Mouse (Mus musculus) midbrain, embryonic 10.5 days (tissue): ENCODE results near the gene Foxp1. TPM values are rescaled to one million over a fixed set of nuclear protein-coding genes. Genes with fewer than 3 reads are reported as not detected.

Experiments used
- DNase-seq: peaks from one replicate; pipeline ENCODE4 v3.0.0-alpha.2; 2017; ENCODE audit warnings: low spot score
- H3K27ac ChIP-seq: fragments of 300-500 bp; sonication (generic); replicated peaks from 2 replicates; pipeline ENCODE4 v1.5.1; 2016; ENCODE audit warnings: mild to moderate bottlenecking
- H3K27me3 ChIP-seq: fragments of 300-500 bp; sonication (generic); 2 replicates; pipeline ENCODE4 v1.6.1; 2016; ENCODE audit warnings: low read depth, mild to moderate bottlenecking; ENCODE audit not compliant: poor library complexity, severe bottlenecking
- H3K36me3 ChIP-seq: fragments of 300-500 bp; sonication (generic); 2 replicates; pipeline ENCODE4 v1.6.1; 2016; ENCODE audit warnings: mild to moderate bottlenecking, moderate library complexity
- H3K4me1 ChIP-seq: fragments of 300-500 bp; sonication (generic); 2 replicates; pipeline ENCODE4 v1.6.1; 2016
- H3K4me3 ChIP-seq: fragments of 300-500 bp; sonication (generic); 2 replicates; pipeline ENCODE4 v1.5.1; 2016; ENCODE audit warnings: mild to moderate bottlenecking, moderate library complexity
- H3K9me3 ChIP-seq: fragments of 300-500 bp; sonication (generic); replicated peaks from 2 replicates; pipeline ENCODE4 v1.6.1; 2016; ENCODE audit warnings: mild to moderate bottlenecking
- WGBS: fragments of 180-500 bp; shearing (Covaris S2); methylation state at CpG from one replicate; pipeline ENCODE4 v1.1.7; 2016; 5-methylcytosine and 5-hydroxymethylcytosine counted together
- polyA plus RNA-seq: library from polyadenylated mRNA; unstranded; fragments of >200 nt; fragmentation: Nextera tagmentation; extraction: Ambion mirVana; gene quantifications from 2 replicates; pipeline ENCODE4 v1.2.1, GENCODE M21; 2016

The Foxp1 gene
- polyA plus RNA-seq, 1 experiment from 2014 or later, result 63.7 TPM

- Histone ChIP-seq H3K27me3 (peaks cover 21% of the 10 kb centered on the region), H3K4me1 (peaks cover 39% of the 10 kb centered on the region), H3K36me3 (peaks cover 26% of the 10 kb centered on the region), H3K27ac (no peak overlapping the region), H3K4me3 (no peak overlapping the region), H3K9me3 (no peaks in the 10 kb centered on the region)
- whole genome bisulfite sequencing, result 93% methylated on average over 12 of the region's 12 CpGs
- no peak for DNase-seq
Measured at GRCm38 (mm10) chr6:99469134-99469834, 53.2 kb downstream of the Foxp1 start.

GRCm38 (mm10) chr6:99467831-99468230 is 54.7 kb downstream of the Foxp1 start:
- Histone ChIP-seq H3K4me1 (peaks cover 45% of the 10 kb centered on the region), H3K9me3 (no peaks in the 10 kb centered on the region), H3K36me3 (peaks cover 20% of the 10 kb centered on the region), H3K4me3 (no peak overlapping the region), H3K27ac (no peak overlapping the region), H3K27me3 (peaks cover 21% of the 10 kb centered on the region)
- no peak for DNase-seq
- WGBS, result 70% methylated on average over 3 of the region's 3 CpGs

- Histone ChIP-seq H3K4me3 (no peak overlapping the region), H3K9me3 (no peaks in the 10 kb centered on the region), H3K27me3 (peaks cover 21% of the 10 kb centered on the region), H3K27ac (no peak overlapping the region), H3K36me3 (peaks cover 19% of the 10 kb centered on the region), H3K4me1 (peaks cover 51% of the 10 kb centered on the region)
- no peak for DNase-seq
- 37% methylated on average over 8 of the region's 8 CpGs for WGBS
Measured at GRCm38 (mm10) chr6:99467109-99467508, 55.4 kb downstream of the Foxp1 start.

GRCm38 (mm10) chr6:99466354-99466753 is 56.2 kb downstream of the Foxp1 start:
- WGBS, result 89% methylated on average over 8 of the region's 8 CpGs
- H3K27me3 ChIP-seq, result peaks cover 21% of the 10 kb centered on the region
- no peaks in the 10 kb centered on the region for H3K9me3 ChIP-seq
- peaks cover 19% of the 10 kb centered on the region for H3K36me3 ChIP-seq
- H3K4me1 ChIP-seq, result peaks cover 51% of the 10 kb centered on the region
- no peak for DNase-seq
- H3K27ac ChIP-seq, result no peak overlapping the region
- no peak overlapping the region for H3K4me3 ChIP-seq

DNA sequence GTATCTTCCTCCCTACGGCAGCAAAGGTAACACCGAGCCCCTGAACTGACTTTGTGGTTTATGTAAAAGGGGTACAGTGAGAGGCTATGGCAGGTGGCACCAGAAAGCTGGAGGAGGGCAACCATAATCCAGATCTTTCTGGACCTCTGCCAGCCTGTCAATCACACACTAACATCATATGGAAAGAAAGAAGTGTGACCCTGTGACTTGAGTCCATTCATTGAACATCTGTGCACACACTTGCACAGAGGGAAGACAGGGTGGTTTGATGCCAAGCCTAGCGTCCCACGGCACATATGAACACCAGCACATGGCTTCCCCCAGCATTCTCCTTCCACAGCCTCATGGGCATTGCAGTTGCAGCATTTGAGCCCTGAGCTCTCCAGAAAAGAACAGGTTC is 58.1 kb downstream of the Foxp1 start:
- H3K4me3 ChIP-seq, result no peak overlapping the region
- WGBS, result 86% methylated on average over 4 of the region's 4 CpGs
- peaks cover 38% of the 10 kb centered on the region for H3K4me1 ChIP-seq
- no peaks in the 10 kb centered on the region for H3K9me3 ChIP-seq
- DNase-seq, result no peak
- H3K27ac ChIP-seq, result no peak overlapping the region
- peaks cover 23% of the 10 kb centered on the region for H3K36me3 ChIP-seq
- peaks cover 21% of the 10 kb centered on the region for H3K27me3 ChIP-seq

- 85% methylated on average over 7 of the region's 7 CpGs for WGBS
- H3K4me3 ChIP-seq, result no peak overlapping the region
- peaks cover 16% of the 10 kb centered on the region for H3K27me3 ChIP-seq
- peaks cover 38% of the 10 kb centered on the region for H3K4me1 ChIP-seq
- H3K27ac ChIP-seq, result no peak overlapping the region
- H3K9me3 ChIP-seq, result no peaks in the 10 kb centered on the region
- peaks cover 23% of the 10 kb centered on the region for H3K36me3 ChIP-seq
- no peak for DNase-seq
Measured at GRCm38 (mm10) chr6:99463906-99464305, 58.6 kb downstream of the Foxp1 start.

GRCm38 (mm10) chr6:99458775-99459174 is 63.7 kb downstream of the Foxp1 start:
- Histone ChIP-seq H3K9me3 (no peaks in the 10 kb centered on the region), H3K4me3 (no peak overlapping the region), H3K36me3 (peaks cover 18% of the 10 kb centered on the region), H3K4me1 (peaks cover 12% of the 10 kb centered on the region), H3K27me3 (no peaks in the 10 kb centered on the region), H3K27ac (no peak overlapping the region)
- no peak for DNase-seq
- 89% methylated on average over 4 of the region's 4 CpGs for WGBS

DNA sequence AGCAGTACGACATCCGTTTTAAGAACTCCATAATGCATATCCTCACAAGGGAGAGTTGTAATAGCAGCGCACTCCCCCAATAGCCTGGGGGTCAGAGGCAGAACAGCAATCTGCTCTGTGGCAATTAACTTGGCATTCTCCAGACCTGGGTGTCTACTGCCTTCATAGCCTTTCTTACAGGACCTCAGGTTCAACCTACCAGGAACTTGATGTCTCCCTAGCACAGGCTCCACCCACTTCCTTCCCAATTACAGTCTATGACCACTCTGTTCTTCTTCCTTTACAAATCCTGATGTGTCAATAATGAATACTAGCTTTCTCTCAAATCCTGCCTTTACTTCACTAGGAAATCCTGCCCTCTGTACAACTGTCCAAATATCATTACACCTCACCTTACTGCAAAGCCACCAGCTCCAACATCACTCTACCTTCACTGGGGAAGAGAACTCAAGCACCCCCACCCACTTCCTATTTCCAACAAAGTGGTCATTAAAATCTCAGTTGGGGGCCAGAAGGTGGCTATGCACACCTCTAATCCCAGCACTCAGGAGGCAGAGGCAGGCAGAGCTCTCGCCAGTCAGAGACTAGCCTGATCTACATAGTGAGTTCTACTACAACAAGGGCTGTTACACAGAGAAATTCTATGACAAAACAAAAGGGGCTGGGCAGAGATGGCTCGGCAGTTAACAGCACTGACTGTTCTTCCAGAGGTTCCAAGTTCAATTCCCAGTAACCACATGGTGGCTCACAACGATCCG is 68.6 kb downstream of the Foxp1 start:
- 95% methylated on average over 7 of the region's 7 CpGs for WGBS
- Histone ChIP-seq H3K27ac (no peak overlapping the region), H3K27me3 (no peaks in the 10 kb centered on the region), H3K4me1 (peaks cover 30% of the 10 kb centered on the region), H3K36me3 (peaks cover 14% of the 10 kb centered on the region), H3K4me3 (no peak overlapping the region), H3K9me3 (no peaks in the 10 kb centered on the region)
- no peak for DNase-seq

DNA sequence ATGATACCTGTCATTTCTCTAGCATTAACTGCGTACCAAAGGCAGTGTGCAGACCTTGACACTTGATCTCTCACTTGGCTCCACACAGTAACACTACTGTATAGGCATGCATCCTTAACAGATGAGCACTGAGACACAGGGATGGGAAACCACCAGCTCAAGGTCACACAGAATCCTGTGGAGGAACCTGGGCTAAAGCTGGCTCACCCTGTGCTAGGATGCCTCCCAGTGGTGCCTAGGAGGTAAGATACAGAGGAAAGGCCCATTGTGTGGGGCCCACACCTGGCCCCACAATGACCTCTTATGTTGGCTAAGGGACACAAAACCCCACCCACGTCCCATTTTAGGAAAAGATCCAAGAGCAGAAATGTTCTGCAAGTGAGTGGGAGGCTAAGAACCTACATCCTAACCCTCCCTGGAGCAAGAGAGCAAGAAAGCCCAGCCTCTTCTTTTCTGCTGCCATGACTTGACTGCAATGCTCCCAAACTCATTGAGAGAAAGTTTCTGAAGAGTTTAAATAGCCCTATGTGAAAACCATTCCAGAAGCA is 69.8 kb downstream of the Foxp1 start:
- Histone ChIP-seq H3K4me3 (no peak overlapping the region), H3K9me3 (no peaks in the 10 kb centered on the region), H3K27ac (no peak overlapping the region), H3K4me1 (peaks cover 30% of the 10 kb centered on the region), H3K27me3 (no peaks in the 10 kb centered on the region), H3K36me3 (peaks cover 18% of the 10 kb centered on the region)
- no peak for DNase-seq
- 71% methylated on average over 2 of the region's 2 CpGs for WGBS

DNA sequence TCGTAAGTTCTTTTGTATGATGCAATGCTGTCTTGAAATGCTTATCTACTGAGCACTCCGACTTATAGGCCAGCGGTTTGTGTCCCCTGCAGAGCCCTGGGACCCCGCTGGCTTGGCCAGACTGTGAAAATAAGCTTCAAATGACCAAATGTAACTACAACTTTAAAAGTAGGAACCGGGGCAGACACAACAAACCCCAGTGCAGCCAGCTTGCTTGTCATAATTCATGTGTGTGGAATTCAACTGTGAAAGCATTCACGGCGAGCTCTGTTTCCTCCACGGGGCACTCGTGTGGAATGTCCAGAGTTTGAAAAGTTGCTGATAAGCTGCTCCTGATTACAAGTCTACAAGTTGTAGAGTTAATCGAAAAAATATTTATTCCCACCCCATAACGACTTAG is 71.0 kb downstream of the Foxp1 start:
- Histone ChIP-seq H3K9me3 (no peaks in the 10 kb centered on the region), H3K4me3 (no peak overlapping the region), H3K4me1 (peaks cover 30% of the 10 kb centered on the region), H3K27ac (no peak overlapping the region), H3K36me3 (peaks cover 21% of the 10 kb centered on the region), H3K27me3 (no peaks in the 10 kb centered on the region)
- peak; percentile 16 for DNase-seq
- WGBS, result 60% methylated on average over 11 of the region's 11 CpGs

DNA sequence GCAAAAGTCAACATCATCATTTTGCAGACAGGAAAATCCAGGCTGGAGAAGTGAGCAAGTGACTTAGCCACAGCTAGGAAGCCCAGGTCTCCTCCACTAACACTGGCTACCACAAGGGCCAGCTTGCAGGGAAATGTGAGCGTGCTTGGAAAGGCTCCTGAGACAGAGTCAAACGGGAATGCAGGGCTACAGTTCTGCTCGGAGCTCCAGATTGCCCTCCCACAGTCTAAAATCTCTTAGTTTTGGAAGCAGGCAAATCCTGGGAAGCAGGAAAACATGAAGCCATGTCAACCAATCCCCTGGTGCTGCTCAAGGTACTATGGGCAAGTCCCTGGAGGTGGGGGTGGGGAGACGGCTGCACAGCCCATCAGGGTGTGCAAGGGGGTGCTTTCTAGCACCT is 75.1 kb downstream of the Foxp1 start:
- no peaks in the 10 kb centered on the region for H3K27me3 ChIP-seq
- WGBS, result 79% methylated on average over 4 of the region's 4 CpGs

GRCm38 (mm10) chr6:99446801-99447415 is 75.6 kb downstream of the Foxp1 start:
- H3K4me1 ChIP-seq, result peaks cover 23% of the 10 kb centered on the region
- H3K27me3 ChIP-seq, result no peaks in the 10 kb centered on the region
- H3K9me3 ChIP-seq, result no peaks in the 10 kb centered on the region
- H3K4me3 ChIP-seq, result no peak overlapping the region
- H3K27ac ChIP-seq, result no peak overlapping the region
- no peak for DNase-seq
- H3K36me3 ChIP-seq, result peaks cover 7% of the 10 kb centered on the region
- WGBS, result 94% methylated on average over 12 of the region's 12 CpGs

More for the DNA sequence above, 75.1 kb downstream of the Foxp1 start:
- peaks cover 27% of the 10 kb centered on the region for H3K4me1 ChIP-seq
- H3K4me3 ChIP-seq, result no peak overlapping the region
- peaks cover 7% of the 10 kb centered on the region for H3K36me3 ChIP-seq
- H3K27ac ChIP-seq, result no peak overlapping the region
- H3K9me3 ChIP-seq, result no peaks in the 10 kb centered on the region
- DNase-seq, result no peak

DNA sequence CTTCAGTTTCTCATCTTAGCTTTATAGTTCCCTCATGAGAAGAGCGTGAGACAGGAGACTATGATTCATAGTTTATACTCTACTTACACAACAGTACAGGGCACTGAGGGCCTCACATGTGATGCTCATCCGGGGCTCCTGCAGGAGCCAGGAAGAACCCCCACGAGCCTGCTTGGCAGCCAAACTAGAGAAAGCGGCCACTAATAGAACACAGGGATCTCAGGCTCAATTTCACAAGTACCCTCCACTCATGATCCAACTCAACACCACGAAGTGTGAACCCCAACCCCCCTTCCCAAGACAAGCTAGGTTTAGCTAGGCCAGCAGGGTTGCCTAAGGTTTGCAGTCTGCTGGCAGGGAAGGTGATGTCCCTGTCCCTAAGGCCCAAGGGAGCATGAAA is 79.1 kb downstream of the Foxp1 start:
- Histone ChIP-seq H3K4me1 (peaks cover 31% of the 10 kb centered on the region), H3K27me3 (no peaks in the 10 kb centered on the region), H3K9me3 (no peaks in the 10 kb centered on the region), H3K4me3 (no peak overlapping the region), H3K36me3 (peaks cover 7% of the 10 kb centered on the region), H3K27ac (no peak overlapping the region)
- DNase-seq, result no peak
- 85% methylated on average over 5 of the region's 5 CpGs for WGBS
